Mouse (Mus musculus) R1 (cell line): ENCODE measurements around the gene Arfip2.
A peak's percentile ranks its signal among the peaks of the same experiment; 100 is the strongest.

Experiments used
- DNase-seq: peaks from one replicate; pipeline ENCODE4 v3.0.0-alpha.2; 2018; ENCODE audit warnings: low read depth, low spot score

The Arfip2 gene

DNA sequence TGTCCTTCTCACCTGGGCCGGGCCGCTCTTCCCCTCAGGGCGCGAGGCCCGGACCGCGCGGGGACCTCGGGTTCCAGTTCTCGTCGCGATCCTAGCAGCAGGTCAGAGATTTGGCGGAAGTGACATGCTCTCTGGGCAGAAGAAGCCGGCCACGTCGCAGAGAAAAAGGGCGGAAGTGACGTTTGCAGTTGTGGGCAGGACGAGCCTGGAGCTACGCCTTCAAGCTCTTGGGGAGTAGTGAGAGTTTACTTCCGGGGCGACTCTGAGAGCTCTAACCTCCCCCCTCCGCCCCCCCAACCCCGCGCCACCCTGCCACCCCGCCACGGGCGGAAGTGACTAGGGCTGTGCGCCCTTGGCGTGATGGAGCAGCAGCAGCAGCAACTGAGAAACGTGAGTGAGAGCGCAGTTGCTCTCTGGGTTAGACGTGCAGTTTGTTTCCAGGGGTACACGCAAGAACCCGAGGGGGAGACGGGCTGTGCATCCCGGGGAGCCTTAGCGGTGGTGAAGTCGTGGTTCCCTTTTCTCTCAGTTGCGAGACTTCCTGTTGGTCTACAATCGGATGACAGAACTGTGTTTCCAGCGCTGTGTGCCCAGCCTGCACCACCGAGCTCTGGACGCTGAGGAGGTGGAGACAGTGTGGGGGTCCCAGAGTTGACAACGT lies at the start of gene Arfip2, which contains the start of gene Gm45799:
Gene Arfip2 (minus strand): TSS at position 184 of the 661 bp plus-strand sequence.
Gene Gm45799 (plus strand): TSS at position 320 of the 661 bp plus-strand sequence.
- peak; percentile 98 for DNase-seq

DNA sequence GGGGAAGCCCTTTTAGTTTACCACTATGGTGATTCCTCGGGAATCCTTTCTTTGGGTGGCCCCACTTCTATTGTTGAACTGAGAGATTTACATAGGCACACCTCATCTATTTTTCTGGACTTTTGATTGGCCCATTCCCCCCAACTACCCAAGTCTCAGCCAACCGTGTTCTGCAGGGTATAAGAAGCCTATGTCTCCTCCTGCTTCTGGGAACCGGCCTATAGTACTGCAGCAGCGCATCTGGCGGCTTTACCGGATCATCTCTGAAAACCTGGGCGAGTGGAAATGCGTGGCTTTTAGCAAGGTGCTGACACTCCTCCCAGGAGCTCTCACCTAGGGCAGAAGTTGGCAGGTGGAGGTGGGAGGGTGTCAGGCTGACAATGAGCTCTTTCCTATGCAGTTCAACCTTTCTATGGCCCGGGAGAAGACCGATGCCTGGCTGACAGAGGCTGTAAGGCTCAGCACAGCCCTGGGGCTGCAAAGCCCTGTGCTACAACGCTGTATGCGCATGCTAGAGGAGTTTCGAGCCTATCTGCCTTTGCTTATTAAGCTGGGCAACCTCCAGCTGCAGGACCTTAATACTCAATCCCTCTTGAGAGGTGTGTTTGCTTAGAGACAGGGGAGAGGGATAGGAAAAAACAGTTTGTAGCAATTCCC lies 45.5 kb upstream of the Arfip2 start:
- peak; percentile 80 for DNase-seq

- peak; percentile 92 for DNase-seq
Measured at GRCm38 (mm10) chr7:105650639-105651435, 10.6 kb upstream of the Arfip2 start, which contains the start of gene Dnhd1. Dnhd1 (plus strand) TSS chr7:105650827.

DNA sequence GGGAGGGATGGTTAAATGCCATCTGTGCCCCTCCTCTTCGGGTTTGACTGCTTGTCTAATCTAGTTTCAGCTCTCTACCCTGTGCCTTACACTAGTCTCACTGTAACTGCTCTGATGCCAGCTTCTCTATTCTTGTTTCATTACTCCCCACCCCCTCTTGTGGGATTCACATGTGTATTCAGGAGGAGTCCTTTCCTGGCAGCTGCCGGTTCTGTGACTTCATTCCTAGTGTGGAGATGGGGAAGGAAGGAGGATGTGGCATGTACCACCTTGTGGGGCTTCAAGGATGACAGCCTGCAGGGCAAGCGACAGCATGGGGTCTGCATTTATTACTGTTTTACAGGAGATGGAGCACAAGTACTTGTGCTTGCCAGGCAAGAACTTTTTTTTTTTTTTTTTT lies 1.7 kb upstream of the Arfip2 start:
- no peak for DNase-seq

GRCm38 (mm10) chr7:105640894-105641255 lies 659 bp upstream of the Arfip2 start:
- DNase-seq, result peak; percentile 49

DNA sequence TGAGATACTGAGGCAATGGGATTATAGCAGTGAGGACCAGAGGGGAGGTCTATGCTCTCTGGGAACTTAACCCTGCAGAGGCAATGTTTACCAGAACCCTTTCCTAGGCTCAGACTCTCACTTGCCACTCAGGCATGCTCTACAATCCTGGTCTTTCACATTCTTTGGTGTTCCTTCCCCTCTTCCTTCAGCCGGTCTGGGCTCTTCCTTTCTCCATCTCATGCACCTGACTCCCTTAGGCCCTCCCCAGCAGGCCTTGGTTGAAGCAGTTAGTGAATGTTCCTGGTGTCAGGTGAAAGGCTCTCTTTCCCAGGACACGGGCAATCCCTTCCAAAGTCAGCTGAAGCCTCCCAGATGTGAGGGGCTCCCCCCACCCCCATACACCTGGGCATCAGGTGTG lies 460 bp downstream of the Arfip2 start, which contains the start of gene Timm10b:
Gene Timm10b (plus strand): TSS at position 301 of the 400 bp plus-strand sequence.
- DNase-seq, result no peak

GRCm38 (mm10) chr7:105639304-105639703 lies 912 bp downstream of the Arfip2 start:
- DNase-seq, result no peak

DNA sequence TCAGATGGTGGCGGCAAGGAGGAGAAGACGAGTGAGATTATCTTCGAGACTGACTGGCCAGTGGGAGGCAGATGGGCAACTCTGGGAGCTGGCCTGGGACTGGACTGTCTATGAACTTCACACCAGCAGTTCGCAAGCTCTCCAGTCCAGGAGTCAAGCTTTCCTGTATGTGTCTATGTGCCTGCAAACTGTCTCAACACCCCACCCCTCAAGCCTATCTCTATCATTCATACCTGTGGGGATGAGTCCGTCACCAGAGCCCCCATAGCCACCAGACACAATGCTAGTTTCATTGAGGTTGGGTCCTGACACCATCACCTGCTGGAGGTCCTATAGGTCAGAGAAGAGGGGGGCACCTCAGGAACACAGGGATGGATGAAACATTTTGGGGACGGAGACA lies 1.4 kb downstream of the Arfip2 start:
- DNase-seq, result no peak

- peak; percentile 37 for DNase-seq
Measured at GRCm38 (mm10) chr7:105635726-105636125, 4.5 kb downstream of the Arfip2 start.

- DNase-seq, result no peak
Measured at GRCm38 (mm10) chr7:105634272-105634920, 5.8 kb downstream of the Arfip2 start.

- no peak for DNase-seq
Measured at GRCm38 (mm10) chr7:105633801-105634135, 6.4 kb downstream of the Arfip2 start.

GRCm38 (mm10) chr7:105633127-105633800 lies 7.0 kb downstream of the Arfip2 start, which contains the start of gene Trim3:
Trim3 (minus strand) TSS chr7:105633571.
- DNase-seq, result peak; percentile 81

DNA sequence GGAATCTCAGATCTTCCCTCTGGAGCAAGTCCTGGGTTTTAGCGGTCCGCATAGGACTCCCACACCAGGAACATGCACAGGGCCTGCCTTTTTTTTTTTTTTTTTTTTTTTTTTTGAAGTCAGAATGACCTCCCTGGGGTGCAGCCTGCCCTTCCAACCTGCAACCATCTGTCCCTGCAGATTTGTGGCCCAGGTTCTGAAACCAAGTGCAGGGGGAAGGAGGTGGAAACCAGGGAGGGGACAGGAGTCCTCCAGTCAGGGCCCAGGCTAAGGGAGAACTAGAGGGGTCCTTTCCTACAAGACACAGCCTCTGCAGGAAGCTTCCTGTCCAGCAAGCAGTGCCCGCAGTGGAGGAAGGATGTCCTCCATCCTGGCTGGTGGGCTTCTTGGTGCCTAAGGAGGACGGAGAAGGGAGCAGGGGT lies 7.7 kb downstream of the Arfip2 start:
- DNase-seq, result no peak

DNA sequence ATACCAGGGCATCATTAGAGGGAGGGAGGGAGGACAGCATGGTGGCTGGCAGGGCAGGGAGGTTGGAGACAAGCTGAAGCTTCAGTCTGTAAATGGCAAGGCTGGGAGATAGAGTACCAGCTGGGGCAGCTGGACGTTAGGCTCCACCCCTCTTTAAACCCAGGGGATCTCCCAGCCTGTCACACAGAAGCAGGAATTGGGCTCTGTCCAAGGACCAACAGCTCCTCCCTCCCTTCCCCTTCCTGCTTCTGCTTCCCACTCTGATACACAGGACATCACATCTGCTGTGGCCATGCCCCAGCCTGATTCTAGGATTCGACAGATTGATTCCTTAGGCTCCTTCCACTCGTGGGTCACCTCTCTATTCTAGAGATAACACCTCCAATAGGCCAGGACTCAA lies 11.6 kb downstream of the Arfip2 start:
- no peak for DNase-seq

DNA sequence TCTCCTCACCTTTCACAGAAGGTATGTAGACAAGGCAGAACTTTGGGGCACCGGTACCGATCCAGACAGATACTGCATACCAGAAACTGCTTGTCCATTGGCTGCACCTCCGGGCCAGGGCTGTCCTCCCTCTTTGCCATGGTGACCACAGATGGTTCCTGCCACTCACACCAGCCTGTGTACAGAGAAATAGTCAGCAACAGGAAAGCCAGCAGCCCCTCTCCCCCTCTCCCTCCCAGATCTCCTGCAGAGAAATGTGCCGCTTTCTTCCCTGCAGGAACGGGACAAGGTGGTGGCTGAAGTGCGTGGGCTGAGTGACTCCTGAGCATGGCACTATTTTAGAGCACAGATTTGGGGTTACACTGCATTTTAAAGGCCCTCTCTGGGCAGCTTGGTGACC lies 14.8 kb downstream of the Arfip2 start:
- DNase-seq, result no peak

- DNase-seq, result peak; percentile 61
Measured at GRCm38 (mm10) chr7:105621646-105622292, 18.4 kb downstream of the Arfip2 start.

DNA sequence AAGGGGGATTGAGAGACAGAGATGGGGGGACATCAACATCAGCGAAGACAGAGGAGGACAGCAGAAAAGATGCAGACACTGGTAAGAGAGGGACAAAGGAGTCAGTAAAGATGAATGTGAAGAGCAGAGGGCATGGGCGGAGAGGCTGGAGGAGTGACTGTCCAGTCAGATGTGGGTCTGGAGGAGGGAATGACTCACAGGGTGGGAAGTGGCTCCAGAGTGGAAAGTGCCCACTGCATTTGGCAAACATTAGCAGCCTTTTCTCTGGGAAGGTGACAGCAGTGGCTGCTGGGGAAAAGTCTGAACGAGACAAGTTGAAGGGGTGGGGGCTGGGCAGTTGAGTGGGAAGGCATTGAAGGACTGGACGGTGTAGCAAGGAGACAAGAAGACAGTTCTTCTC lies 19.2 kb downstream of the Arfip2 start:
- DNase-seq, result no peak

- DNase-seq, result no peak
Measured at GRCm38 (mm10) chr7:105619701-105620100, 20.5 kb downstream of the Arfip2 start.

DNA sequence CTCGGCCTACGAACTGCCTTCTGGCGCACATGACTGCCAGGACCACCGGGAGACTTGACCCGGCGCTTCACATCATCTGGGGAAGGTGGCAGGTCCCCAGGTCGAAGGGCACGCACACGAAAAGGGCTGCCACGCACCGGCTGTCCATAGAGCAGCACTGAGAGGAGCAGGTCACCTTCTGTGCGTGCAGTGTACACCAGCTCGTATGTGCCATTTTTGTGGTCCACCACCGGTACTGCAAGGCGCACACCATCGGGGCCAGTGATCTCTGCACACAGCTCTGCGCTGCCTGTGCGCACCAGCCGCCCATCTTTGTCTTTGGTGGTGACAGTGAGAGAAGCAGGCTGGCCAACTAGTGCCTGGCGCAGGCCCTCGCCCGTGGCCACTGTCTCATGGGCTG lies 22.4 kb downstream of the Arfip2 start:
- DNase-seq, result peak; percentile 26

DNA sequence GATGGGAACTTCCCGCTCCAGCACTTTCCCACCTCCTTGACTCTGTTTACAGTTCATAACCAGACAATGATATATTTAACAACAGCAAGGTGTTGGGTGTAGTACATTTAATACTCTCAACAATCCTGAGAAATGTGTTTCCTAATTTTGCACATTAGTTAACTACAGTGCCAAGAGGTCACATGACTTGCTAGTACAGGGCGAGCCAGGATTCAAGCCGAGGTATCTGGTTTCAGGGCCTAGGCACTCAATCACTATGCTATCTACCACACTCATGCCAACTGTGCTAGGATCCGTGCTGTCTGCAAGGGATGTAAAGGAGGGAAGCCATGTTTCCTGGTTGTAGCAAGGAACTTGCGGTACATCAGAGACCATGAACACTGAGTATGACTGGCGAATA lies 23.7 kb downstream of the Arfip2 start:
- DNase-seq, result no peak

- no peak for DNase-seq
Measured at GRCm38 (mm10) chr7:105615720-105616119, 24.5 kb downstream of the Arfip2 start.
